8 mouse cellular contexts compared by ENCODE assay signal in genomic region chr4:57845031-57845431, GRCm38 (mm10).
DNase-seq lines count a peak whose midpoint lies in the region; ATAC-seq lines count a peak whose summit lies in the region.
"Had no signal": no experiment of that assay in that cellular context is flagged by ENCODE, and none has a peak within 500 bp of the region (broad histone marks: within the 10 kb centered on the region; RNA-seq: fewer than 3 reads in every experiment).

No protein-coding gene starts in this region.

- peaks cover 80% of the 10 kb centered on the region for H3K4me1 ChIP-seq in hindbrain, embryonic 10.5 days (replicated peaks)
- H3K4me1 ChIP-seq in limb, embryonic 12.5 days (replicated peaks) = peaks cover 57% of the 10 kb centered on the region
- H3K4me1 ChIP-seq in midbrain, embryonic 16.5 days (ENCODE audit: control insufficient read depth, insufficient read depth, low read length) = no peaks in the 10 kb centered on the region; the same call in 1 of the 2 replicates

- H3K4me2 ChIP-seq in limb, embryonic 12.5 days = peak overlapping the region; percentile 59
- peak overlapping the region; percentile 28 for H3K4me2 ChIP-seq in midbrain, embryonic 16.5 days (ENCODE audit: low read length)

- peak overlapping the region; percentile 94 for H3K27ac ChIP-seq in hindbrain, embryonic 10.5 days
- peak overlapping the region; percentile 98 for H3K27ac ChIP-seq in limb, embryonic 12.5 days
- H3K27ac ChIP-seq in midbrain, embryonic 16.5 days (ENCODE audit: low read length) = peak overlapping the region; percentile 54

- peak; percentile 43; the same call in 1 of the 2 replicates for ATAC-seq in frontal cortex, adult (ENCODE audit: low TSS enrichment)
- ATAC-seq in limb, embryonic 12.5 days (ENCODE audit: insufficient number of reproducible peaks, insufficient read depth, low FRiP score, low TSS enrichment, low read depth) = peak; percentile 37; the same call in 1 of the 2 replicates
- peak; percentile 76 for ATAC-seq in midbrain, embryonic 16.5 days

- no peaks in the 10 kb centered on the region for H3K9me3 ChIP-seq in hindbrain, embryonic 10.5 days
- H3K9me3 ChIP-seq in limb, embryonic 12.5 days = no peaks in the 10 kb centered on the region
- H3K9me3 ChIP-seq in midbrain, embryonic 16.5 days (replicated peaks; ENCODE audit: control insufficient read depth, low read length, poor library complexity, severe bottlenecking) = no peaks in the 10 kb centered on the region

- H3K36me3 ChIP-seq in hindbrain, embryonic 10.5 days = peaks cover 10% of the 10 kb centered on the region
- peaks cover 4% of the 10 kb centered on the region; the same call in 1 of the 2 replicates for H3K36me3 ChIP-seq in limb, embryonic 12.5 days
- H3K36me3 ChIP-seq in midbrain, embryonic 16.5 days (ENCODE audit: control insufficient read depth, insufficient read depth, low read length) = no peaks in the 10 kb centered on the region

- peak; percentile 81 for DNase-seq in ES-CJ7 (ENCODE audit: low read depth, low spot score)
- DNase-seq in adrenal gland, postnatal 10 days = peak; percentile 89
- peak; percentile 85 for DNase-seq in hindbrain, embryonic 10.5 days (ENCODE audit: low spot score)
- DNase-seq in urinary bladder, adult 18-20 months (ENCODE audit: low spot score in 2 of 2) = peak; percentile 17 to 67

- H3K27me3 ChIP-seq in hindbrain, embryonic 10.5 days (ENCODE audit: insufficient read depth, poor library complexity, severe bottlenecking) = no peaks in the 10 kb centered on the region
- H3K27me3 ChIP-seq in limb, embryonic 12.5 days = no peaks in the 10 kb centered on the region
- no peaks in the 10 kb centered on the region for H3K27me3 ChIP-seq in midbrain, embryonic 16.5 days (ENCODE audit: control insufficient read depth, insufficient read depth, low read depth, low read length)

- H3K9ac ChIP-seq in limb, embryonic 12.5 days (replicated peaks) = peak overlapping the region; percentile 57
- peak overlapping the region; percentile 49 for H3K9ac ChIP-seq in midbrain, embryonic 16.5 days (ENCODE audit: low read depth, low read length)

- H3K4me3 ChIP-seq in hindbrain, embryonic 10.5 days = peak overlapping the region; percentile 56
- H3K4me3 ChIP-seq in limb, embryonic 12.5 days (replicated peaks) = peak overlapping the region; percentile 41
- peak overlapping the region; percentile 11 for H3K4me3 ChIP-seq in midbrain, embryonic 16.5 days (ENCODE audit: low read depth, low read length)
- H3K4me3 ChIP-seq: erythroblast, embryonic 14.5 days had no signal

- WGBS in hindbrain, embryonic 10.5 days = under 1% methylated on average over 10 of the region's 10 CpGs
- 3% methylated on average over 10 of the region's 10 CpGs for WGBS in limb, embryonic 12.5 days
- 4% methylated on average over 10 of the region's 10 CpGs for WGBS in midbrain, embryonic 16.5 days

Comparison
In these comparisons a context has a peak if more than half of its experiments do, and no peak if none do; other contexts are left out.
1. Peak in every context shown above with its lines: DNase-seq, ATAC-seq, H3K4me3 ChIP-seq and H3K27ac ChIP-seq.